Mouse (Mus musculus) kidney, adult 18-20 months (tissue): ENCODE data around the gene Ptpn4.

Experiments used
- DNase-seq: peaks from one replicate; pipeline ENCODE4 v3.0.0; 2021

The Ptpn4 gene

GRCm38 (mm10) chr1:119837035-119837751, at the start of gene Ptpn4:
Ptpn4 (minus strand) TSS chr1:119837613.
- DNase-seq, result peak; percentile 99

- no peak for DNase-seq
These were observed 48.9 kb upstream of the Ptpn4 start for GRCm38 (mm10) chr1:119886320-119886719.

GRCm38 (mm10) chr1:119884272-119884671, 46.9 kb upstream of the Ptpn4 start:
- DNase-seq, result no peak

- DNase-seq, result no peak
These were observed 41.5 kb upstream of the Ptpn4 start for GRCm38 (mm10) chr1:119878909-119879308.

GRCm38 (mm10) chr1:119877469-119877868, 40.1 kb upstream of the Ptpn4 start:
- DNase-seq, result peak; percentile 16

GRCm38 (mm10) chr1:119868395-119869161, 31.2 kb upstream of the Ptpn4 start:
- DNase-seq, result no peak

- DNase-seq, result no peak
These were observed 29.9 kb upstream of the Ptpn4 start for GRCm38 (mm10) chr1:119867300-119867699.

GRCm38 (mm10) chr1:119865311-119865710, 27.9 kb upstream of the Ptpn4 start:
- DNase-seq, result no peak

- DNase-seq, result no peak
These were observed 26.3 kb upstream of the Ptpn4 start for GRCm38 (mm10) chr1:119863507-119864296.

- no peak for DNase-seq
These were observed 22.2 kb upstream of the Ptpn4 start for GRCm38 (mm10) chr1:119859566-119859965.

GRCm38 (mm10) chr1:119852980-119853379, 15.6 kb upstream of the Ptpn4 start:
- no peak for DNase-seq

GRCm38 (mm10) chr1:119852339-119852738, 14.9 kb upstream of the Ptpn4 start:
- no peak for DNase-seq

GRCm38 (mm10) chr1:119849146-119849935, 11.9 kb upstream of the Ptpn4 start:
- DNase-seq, result no peak

GRCm38 (mm10) chr1:119845321-119845720, 7.9 kb upstream of the Ptpn4 start:
- no peak for DNase-seq

- no peak for DNase-seq
These were observed 5.7 kb upstream of the Ptpn4 start for GRCm38 (mm10) chr1:119843121-119843520.

GRCm38 (mm10) chr1:119838241-119838640, 828 bp upstream of the Ptpn4 start:
- DNase-seq, result no peak

- DNase-seq, result no peak
These were observed 866 bp downstream of the Ptpn4 start for GRCm38 (mm10) chr1:119836479-119837015.

GRCm38 (mm10) chr1:119835726-119836478, 1.5 kb downstream of the Ptpn4 start:
- DNase-seq, result no peak

- DNase-seq, result no peak
These were observed 9.3 kb downstream of the Ptpn4 start for GRCm38 (mm10) chr1:119828160-119828559.

GRCm38 (mm10) chr1:119818704-119819103, 18.7 kb downstream of the Ptpn4 start:
- no peak for DNase-seq

- DNase-seq, result no peak
These were observed 29.7 kb downstream of the Ptpn4 start for GRCm38 (mm10) chr1:119807707-119808106.

GRCm38 (mm10) chr1:119805984-119806383, 31.4 kb downstream of the Ptpn4 start:
- DNase-seq, result no peak
